Mouse (Mus musculus) E14TG2a.4 (cell line): ENCODE data around the gene Ocln.

Experiments used
- CTCF ChIP-seq: conservative IDR thresholded peaks from 2 replicates; pipeline ENCODE4 v1.5.1; 2014; ENCODE audit warnings: low read length
- NANOG ChIP-seq: IDR thresholded peaks from 2 replicates; pipeline ENCODE4 v1.6.1; 2014; ENCODE audit warnings: borderline replicate concordance, low read length, mixed read lengths
- POU5F1 ChIP-seq: IDR thresholded peaks from 2 replicates; pipeline ENCODE4 v1.6.1; 2014; ENCODE audit warnings: low read length, borderline replicate concordance

DNA sequence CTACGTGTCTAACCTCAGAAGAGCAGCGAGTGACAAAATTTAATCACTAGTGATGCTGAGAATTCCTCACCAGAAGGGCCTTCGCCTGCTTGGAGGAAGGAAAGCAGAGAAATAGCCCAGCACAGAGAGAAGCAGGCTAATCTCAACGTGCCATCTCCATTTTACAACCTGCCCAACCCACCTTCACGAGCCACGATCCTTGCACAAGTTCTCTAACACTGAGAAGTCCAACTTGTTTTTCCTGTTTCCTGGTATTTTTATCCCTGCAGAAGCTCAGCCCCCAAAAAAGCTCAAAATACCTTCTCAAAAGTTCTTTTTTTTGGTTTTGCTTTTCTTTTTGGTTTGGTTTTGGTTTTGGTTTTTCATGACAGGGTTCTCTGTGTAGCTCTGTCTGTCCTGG lies 34.3 kb downstream of the Ocln start:
- TF ChIP-seq CTCF, result no peak
- TF ChIP-seq POU5F1, result no peak
- TF ChIP-seq NANOG, result no peak
